Mouse (Mus musculus): ENCODE results near the gene Gal3st4.

DNA sequence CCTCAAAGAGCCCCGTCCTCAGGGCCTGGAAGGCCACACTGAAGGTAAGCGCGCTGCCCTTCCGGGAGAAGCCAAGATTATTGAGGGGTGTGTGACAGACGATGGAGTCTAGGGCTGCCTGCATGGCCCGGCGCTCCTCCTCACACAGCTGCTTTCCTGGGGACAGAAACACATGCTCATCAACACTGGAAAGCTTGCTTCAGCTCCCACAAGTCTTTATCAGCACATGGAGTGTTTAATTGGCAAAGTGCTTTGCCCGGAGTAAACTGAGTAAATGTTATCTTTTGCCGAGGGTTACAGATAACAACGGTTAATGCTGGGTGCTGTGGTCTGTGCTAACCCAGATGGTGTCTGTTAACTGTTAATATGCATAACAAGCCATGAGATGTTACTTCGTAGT, 11.8 kb downstream of the Gal3st4 start:
- no peak for TF ChIP-seq CTCF (IDR thresholded peaks at IDR 0.05 in 2 of 3, conservative IDR thresholded peaks at IDR 0.05 in 1 of 3; ENCODE audit: control insufficient read depth in 1 of 3, insufficient read depth in 1 of 3, low read depth in 2 of 3, low read length in 3 of 3, poor library complexity in 1 of 3, severe bottlenecking in 1 of 3)
- TF ChIP-seq POLR2A (IDR thresholded peaks at IDR 0.05; ENCODE audit: control insufficient read depth in 1 of 2, insufficient read depth in 1 of 2, low read depth in 1 of 2, low read length in 2 of 2, poor library complexity in 1 of 2): no peak; a peak in 2 of 4 replicates
- TF ChIP-seq NRF1 (IDR thresholded peaks at IDR 0.05; ENCODE audit: insufficient read depth, low read depth, low read length, poor library complexity, severe bottlenecking): no peak
- peak; percentile 35; the same call in 1 of the 2 replicates for TF ChIP-seq CHD1 (IDR thresholded peaks at IDR 0.05; ENCODE audit: low read depth, low read length)
- peak; percentile 73 for TF ChIP-seq MAZ (IDR thresholded peaks at IDR 0.05; ENCODE audit: low read depth, low read length)
- TF ChIP-seq SIN3A (IDR thresholded peaks at IDR 0.05; ENCODE audit: low read length): peak; percentile 99
- peak; percentile 99 for TF ChIP-seq MYC (IDR thresholded peaks at IDR 0.05; ENCODE audit: low read depth, low read length)
- peak; percentile 82; the same call in 1 of the 2 replicates for TF ChIP-seq MAFK (IDR thresholded peaks at IDR 0.05; ENCODE audit: borderline replicate concordance, low read depth, low read length)
- TF ChIP-seq MAX (IDR thresholded peaks at IDR 0.05; ENCODE audit: low read length): peak; percentile 97
- 0 out of 2 replicates have a peak, but pooled peaks have one; percentile 35 for TF ChIP-seq KAT2A (conservative IDR thresholded peaks at IDR 0.05; ENCODE audit: low read depth, low read length)
- peak; percentile 97 for TF ChIP-seq TCF12 (IDR thresholded peaks at IDR 0.05; ENCODE audit: low read depth, low read length)
- TF ChIP-seq ZC3H11A (IDR thresholded peaks at IDR 0.05; ENCODE audit: low read depth, low read length): no peak
